Mouse (Mus musculus): ENCODE measurements around the gene Wnt5b. TPM values are rescaled to one million over a fixed set of nuclear protein-coding genes. Genes with fewer than 3 reads are reported as not detected.
A peak's percentile ranks its signal among the peaks of the same experiment; 100 is the strongest.

The Wnt5b gene
- total RNA-seq, 2 experiments from 2014 or later = 1.1 to 1.2 TPM

DNA sequence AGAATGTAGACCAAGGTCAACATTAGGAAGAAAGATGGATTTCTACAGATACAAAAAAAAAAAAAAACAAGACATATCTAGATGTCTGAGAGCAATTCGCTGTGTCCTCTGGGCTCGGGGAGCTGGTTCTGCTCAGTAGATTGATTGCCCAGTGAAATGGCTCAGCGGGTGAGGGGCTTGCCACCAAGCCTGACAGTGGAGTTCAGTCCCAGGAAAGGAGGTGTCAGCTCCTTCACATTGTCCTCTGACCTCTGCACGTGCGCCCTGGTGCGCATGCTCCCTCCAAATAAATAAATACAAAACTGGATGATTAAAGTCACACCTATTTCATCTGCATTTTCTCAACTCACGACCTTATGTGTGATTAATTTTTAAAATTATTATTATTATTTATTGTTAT lies 124.7 kb downstream of the Wnt5b start:
- DNase-seq (ENCODE audit: low spot score in 2 of 2) = no peak

DNA sequence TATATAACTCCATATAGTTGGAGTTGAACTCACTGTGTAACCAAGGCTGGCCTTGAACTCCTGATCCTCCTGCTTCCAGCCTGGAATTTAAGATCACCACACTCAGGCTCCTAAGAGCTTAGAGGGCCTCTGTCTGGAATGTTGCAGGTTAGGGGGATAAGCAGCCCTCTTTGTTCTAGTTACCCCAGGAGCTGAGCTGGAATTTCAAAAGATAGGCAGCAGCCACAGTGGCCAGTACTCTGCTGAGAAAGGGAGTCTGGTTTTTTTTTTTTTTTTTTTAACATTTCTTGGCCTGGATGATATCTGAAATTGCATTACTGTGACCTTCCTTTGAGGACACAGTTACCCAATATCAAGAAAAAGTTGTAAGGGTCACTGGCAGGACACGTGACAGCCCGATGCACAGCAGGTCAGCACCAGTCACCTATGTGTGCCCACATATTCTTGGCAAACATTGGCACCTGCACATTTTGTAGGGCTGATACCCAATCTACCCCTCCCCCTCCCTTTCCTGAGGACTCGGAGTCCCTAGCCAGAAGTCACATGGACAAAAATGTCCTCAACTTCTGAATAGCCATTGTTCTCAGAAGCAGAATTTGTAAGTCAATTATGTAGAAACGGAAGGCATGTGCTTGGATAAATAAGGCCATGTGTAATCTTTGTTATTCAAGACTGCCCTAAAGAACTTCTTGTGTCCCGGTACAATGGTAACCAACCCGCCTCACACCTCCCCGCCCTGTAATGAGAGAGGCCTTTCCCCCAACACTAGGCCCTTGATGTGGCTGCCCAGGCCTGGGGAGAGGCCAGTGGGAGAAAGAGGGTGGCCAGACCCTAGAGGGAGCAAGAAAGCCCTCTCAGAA lies 125.5 kb downstream of the Wnt5b start:
- DNase-seq (ENCODE audit: low spot score in 2 of 2) = no peak

DNA sequence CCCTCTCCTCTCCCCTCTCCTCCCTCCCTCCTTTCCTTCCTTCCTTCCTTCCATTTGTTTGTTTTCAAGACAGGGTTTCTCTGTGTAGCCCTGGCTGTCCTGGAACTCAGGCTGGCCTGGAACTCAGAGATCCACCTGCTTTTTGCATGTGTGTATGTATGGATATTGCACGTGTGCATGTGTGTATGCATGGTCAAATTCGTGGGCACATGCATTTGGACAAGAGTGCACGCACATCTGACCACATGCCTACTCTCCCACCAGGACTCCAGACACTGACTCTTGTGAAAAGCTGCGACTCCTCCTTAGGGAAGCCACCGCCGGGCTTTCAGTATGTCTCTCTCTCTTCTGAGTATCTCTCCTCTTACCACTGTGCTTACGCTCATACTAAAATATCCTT lies 126.3 kb downstream of the Wnt5b start:
- DNase-seq (ENCODE audit: low spot score in 2 of 2) = no peak

DNA sequence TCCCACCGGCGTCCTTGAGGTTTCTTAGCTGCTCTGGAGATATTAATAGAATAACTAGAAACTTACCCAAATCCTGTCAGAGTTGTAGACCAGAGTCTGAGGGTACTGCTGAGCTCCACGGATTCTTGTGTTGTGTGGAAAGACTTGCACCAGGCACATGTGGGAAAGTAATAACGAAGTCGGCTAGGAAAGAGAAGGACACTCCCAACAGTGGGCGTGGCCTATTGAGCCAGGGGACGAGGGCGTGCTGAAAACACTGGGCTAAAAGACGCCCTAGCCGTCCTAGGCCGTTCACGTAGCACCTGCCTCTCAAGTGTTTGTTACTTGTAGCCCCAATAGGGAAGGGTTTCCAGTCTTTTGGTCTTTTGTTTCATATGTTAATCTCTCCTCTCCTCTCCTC lies 126.8 kb downstream of the Wnt5b start, which contains the start of gene Adipor2:
Gene Adipor2, minus strand, starts transcription at position 351 of the 400 bp plus-strand sequence.
- DNase-seq (ENCODE audit: low spot score in 2 of 2) = peak; percentile 60

DNA sequence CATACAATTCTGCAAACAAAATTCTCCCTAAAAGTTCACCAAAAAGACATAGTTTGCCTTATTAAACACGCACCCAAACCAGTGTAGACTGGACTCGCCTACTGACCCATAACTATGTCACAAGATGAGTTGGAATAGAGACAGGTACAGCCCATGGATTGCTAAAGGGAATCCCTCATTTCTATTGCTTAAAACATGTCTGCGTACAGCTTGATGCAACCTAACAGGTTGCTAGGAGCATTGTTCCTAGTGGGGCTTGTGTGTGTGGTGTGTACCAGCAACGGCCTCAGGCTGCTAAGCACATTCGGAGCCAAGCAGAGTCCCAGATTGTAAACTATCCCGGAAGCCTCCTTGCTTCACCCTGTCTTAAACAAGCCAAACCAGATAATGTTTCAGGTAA lies 127.5 kb downstream of the Wnt5b start:
- no peak for DNase-seq (ENCODE audit: low spot score in 2 of 2)

DNA sequence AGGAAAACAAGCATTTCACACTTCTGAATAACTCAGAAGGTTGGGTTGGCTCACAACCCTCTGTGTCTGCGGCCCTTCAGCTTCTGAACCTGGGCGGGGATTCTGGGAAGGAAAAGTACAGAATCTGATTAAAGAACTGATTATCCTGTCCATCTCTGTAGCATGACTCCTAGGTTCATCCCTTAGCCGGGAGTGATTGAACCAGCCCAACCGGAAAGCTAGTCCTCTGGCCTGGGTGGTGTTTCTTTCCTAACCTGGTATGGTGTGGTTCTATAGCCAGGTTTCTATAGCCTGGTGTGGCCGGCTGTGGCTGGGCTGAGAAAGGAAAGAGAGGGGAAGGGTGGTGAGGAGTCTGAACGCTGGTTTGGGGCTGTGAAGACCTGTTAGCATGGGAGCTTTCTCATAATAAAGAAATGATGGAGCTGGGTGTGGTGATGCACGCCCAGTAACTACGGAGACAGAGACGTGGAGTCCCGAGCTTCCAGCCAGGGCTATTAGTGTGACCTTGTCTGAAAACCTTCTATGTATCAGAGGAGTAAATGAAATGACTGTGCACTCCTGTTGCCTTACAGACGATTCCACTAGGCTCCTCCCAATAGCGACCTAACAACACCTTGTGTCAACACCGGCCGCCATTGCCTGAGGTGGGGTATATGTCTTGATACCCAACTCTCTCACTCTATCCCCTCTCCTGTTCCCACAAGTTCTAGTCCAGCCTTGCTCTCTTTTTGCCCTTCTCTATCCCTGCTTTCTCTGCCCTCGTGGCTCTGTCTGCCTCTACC lies 129.7 kb downstream of the Wnt5b start:
- DNase-seq (ENCODE audit: low spot score in 2 of 2) = no peak

DNA sequence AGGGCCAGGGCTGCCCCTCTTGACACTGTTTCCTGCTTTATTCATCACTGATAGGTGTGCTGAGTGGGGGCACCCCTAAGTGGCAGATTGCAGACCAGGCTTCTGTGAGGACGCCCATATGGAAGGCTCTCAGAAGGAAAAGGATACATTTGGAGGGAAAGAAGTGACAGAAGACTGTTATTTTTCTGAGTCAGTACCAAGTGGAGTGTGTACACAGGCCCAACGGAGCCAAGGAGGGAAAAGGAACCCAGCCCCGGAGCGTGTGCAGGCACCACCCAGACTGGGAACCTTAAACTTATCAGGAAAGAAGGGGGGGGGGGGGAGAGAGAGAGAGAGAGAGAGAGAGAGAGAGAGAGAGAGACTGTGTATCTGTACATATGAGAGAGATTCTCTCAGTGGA lies 131.6 kb downstream of the Wnt5b start:
- DNase-seq (ENCODE audit: low spot score in 2 of 2) = no peak

DNA sequence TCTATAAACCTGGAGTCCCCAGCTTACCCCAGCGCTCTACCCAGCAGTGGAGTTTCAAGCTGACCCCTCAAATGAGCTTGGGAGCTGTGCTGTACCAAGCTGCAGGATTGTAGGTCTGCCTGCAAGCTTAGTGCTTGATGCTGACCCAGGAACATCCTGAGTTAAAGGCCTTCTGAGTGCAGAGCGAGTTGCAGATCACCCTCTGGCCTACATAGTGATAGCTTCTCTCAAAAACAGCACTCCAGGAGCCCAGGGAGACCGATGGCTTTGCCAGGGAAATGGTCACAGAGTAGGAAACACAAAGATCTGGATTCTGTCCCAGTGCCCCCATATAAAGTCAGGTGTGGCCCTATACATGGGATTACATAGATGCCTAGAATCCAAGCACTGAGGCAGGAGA lies 132.6 kb downstream of the Wnt5b start:
- no peak for DNase-seq (ENCODE audit: low spot score in 2 of 2)

DNA sequence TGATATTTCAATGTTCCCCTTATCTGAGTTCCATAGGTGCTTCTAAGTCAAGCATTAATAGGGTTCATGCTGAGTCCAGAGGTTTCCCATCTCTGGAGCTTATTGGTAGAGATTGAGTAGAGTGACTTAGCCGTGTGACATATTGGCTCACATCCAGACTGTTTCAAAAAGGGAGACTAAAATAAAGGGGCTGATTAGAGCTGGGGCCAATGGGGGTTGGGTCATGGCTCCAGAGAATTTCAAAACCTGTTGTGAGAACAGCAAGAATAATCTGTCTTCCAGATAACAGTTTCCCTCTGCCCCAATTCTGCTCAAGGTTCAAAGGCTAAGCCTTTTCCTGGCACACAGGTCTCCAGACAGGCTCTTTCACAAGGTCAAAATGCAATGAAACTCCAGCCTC lies 134.4 kb downstream of the Wnt5b start:
- DNase-seq (ENCODE audit: low spot score in 2 of 2) = no peak

DNA sequence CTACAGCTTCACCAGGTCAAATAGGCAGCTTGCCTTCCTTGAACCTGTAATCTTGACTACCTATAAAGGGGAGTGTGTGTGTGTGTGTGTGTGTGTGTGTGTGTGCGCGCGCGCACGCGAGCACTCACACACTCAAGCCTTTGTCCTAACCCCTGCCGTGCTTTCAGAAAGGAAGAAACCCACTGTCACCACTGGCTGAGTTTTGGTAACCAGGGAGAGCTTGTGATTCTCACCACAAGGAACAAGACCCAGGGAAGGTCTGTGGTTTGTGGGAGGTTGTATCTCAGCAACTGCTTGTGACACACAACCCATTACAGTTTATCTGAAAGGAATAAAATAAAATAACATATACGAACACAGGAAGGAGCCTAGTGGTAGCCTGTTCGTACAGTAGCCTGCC lies 135.6 kb downstream of the Wnt5b start:
- no peak for DNase-seq (ENCODE audit: low spot score in 2 of 2)

DNA sequence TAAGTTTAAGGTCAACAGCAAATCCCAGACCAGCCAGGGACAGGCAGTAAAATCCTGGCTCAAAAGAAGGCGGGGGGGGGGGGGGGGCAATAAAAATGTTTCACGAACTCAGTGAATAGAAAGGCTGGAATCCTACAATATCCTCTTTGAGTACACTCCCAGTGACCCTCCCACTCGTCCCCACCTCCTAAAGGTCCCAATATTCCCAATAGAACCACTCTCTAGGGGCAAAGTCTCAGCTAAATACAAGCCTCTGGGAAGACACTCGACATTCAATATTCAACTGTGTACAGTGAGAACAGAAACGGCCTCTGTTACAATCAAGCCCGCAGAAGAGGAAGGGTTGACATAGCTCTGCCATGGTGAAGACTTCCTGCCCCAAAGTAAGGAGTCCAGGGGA lies 136.3 kb downstream of the Wnt5b start:
- DNase-seq (ENCODE audit: low spot score in 2 of 2) = no peak

DNA sequence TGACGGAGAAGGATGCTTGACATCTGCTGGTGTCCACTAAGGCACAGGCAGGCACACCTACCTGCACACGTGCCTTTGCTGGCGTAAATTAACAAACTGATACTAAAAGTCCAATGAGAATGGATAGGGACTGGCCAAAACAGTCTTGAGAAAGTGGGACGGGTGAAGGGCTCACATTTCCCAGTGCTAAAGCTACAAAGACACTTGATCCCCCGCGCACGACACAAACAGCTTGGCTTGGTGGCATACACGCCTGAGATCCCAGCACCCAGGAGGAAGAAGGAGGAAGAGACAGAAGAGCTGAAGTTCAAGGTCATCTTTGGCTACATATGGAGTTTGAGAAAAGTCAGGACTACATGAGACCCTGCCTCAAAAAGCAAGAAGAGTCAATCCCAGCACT lies 137.6 kb downstream of the Wnt5b start:
- no peak for DNase-seq (ENCODE audit: low spot score in 2 of 2)

DNA sequence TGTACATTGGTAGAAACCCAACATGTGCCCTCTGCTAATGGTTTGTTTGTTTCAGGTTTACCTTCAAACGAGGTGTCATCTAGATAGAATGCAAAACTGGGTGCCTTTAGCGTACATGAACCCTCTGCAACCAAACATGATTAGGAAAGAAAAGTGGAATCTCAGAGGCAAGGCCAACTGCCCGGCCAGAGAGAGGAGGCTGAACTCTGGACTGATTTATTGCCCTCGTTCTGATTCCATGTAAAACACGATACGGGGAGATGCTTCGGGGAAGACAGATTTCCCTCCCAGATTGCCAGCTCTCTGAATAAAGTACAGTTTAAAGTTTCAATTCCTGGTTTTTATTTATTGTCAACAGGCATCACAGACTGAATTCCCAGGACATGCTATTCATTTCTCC lies 138.8 kb downstream of the Wnt5b start:
- no peak for DNase-seq (ENCODE audit: low spot score in 2 of 2)

DNA sequence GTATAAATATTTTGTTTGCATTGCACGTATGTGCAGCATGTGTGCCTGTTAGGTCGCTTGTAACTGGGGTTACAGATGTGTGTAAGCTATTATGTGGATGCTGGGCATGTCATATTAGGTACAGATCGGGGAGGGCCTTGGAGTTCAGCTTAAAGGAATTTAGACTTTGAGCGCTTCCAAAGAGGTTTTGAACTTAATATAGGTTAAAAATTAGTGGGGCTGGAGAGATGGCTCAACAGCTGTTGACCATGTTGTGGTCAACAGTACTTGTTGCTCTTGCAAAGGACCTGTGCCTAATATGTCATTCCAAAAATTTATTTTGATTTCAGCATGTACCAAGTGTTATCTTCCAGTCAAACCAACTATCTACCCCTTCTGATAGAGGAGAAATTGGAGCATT lies 139.3 kb downstream of the Wnt5b start:
- DNase-seq (ENCODE audit: low spot score in 2 of 2) = no peak

DNA sequence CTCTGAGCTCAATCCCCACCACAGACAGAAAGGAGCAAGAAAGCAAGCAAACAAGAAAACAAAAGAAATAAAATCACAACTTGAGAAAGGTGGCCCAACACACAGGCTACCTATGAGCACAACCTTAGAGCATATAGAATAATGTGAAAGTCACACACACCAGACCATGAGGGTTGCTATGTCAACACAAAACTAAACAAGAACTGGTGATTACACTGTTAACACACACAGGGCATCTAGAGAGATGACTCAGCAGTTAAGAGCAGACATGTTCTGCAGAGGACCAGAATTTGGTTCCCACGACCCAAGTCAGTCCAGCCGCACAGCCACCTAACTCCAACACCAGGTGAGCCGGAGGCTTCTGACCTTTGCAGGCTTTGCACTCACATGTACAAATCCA lies 141.2 kb downstream of the Wnt5b start:
- DNase-seq (ENCODE audit: low spot score in 2 of 2) = no peak

DNA sequence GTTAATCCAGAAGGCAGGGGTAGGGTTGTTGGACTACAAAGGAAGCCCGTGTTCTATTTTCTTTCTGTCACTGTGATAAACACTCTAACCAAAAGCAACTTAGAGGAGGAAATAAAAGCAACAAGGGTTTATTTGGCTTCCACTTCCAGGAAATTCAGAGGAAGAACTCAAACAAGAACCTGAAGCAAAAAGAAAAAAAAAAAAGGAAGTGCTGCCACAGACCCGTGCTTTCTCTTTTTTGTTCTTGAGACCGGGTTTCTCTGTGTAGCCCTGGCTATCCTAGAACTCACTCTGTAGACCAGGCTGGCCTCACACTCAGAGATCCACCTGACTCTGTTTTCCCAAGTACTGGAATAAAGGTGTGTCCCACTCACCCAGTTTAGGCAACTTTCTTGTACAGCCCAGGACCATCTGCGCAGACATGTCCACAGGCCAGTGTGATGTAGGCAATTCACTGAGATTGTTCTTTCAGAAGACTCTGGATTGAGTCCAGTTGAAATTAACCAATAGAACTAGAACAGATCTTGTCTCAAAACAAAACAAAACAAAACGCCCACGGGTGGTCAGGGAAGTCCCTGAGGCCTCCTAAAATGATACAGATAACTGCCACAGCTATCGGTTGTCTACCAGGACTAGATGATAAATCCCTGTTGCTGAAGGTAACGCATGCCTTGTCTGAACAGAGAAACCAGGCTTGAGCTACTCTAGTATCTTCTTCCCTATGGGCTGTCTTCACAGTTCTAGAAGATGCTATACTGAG lies 142.4 kb downstream of the Wnt5b start:
- DNase-seq (ENCODE audit: low spot score in 2 of 2) = no peak

DNA sequence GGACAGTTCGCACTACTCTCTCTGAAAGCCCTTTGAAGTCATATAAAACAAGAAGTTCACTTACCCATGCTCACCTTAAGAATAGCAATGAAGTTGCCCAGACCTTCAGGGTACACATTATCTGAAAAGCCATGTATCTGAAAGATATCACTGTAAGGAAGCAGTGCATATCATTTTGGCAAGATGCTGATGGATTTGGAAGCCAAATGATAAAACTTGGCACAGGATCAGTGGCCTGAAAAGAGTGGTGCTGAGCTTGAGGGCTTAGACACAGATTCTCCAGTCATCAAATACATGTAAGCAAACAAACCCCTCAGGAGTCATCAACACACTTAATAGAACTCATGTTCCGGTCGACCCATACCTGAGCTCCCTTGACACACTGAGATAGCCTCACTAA lies 143.5 kb downstream of the Wnt5b start:
- no peak for DNase-seq (ENCODE audit: low spot score in 2 of 2)

DNA sequence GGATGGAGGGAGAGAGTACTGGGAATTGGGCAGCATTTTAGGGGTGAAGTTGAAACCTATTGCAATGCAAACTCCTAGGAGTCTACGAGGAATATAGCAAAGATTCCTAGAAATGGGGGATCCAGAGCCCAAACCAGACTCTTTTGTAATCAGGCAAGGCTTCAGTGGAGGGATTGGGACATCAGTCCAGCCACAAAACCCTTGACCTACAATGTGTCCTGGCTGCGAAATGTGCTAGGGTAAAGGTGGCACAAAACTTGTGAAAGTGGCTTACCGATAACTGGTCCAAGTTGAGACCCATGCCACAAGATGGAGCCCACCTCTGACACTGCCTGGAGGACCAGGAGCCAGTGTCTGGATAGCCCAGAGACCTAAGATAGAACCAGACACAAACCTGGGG lies 144.8 kb downstream of the Wnt5b start:
- no peak for DNase-seq (ENCODE audit: low spot score in 2 of 2)

DNA sequence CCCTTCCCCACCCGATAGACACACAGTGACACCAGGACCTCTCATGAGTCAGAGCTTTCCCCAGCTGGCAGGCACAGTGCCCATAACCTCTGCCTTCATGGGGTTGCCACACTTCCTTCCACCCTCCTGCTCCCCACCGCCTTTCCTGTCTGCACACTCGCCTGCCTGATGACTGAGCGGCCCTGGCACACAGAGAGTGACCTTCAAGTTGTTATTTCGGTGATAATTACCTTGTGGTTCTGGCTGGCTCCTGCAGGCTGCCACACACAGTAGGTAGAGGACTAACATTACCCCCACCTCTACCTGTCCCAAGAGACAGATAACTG lies 147.9 kb downstream of the Wnt5b start:
- DNase-seq (ENCODE audit: low spot score in 2 of 2) = peak; percentile 64 to 66

DNA sequence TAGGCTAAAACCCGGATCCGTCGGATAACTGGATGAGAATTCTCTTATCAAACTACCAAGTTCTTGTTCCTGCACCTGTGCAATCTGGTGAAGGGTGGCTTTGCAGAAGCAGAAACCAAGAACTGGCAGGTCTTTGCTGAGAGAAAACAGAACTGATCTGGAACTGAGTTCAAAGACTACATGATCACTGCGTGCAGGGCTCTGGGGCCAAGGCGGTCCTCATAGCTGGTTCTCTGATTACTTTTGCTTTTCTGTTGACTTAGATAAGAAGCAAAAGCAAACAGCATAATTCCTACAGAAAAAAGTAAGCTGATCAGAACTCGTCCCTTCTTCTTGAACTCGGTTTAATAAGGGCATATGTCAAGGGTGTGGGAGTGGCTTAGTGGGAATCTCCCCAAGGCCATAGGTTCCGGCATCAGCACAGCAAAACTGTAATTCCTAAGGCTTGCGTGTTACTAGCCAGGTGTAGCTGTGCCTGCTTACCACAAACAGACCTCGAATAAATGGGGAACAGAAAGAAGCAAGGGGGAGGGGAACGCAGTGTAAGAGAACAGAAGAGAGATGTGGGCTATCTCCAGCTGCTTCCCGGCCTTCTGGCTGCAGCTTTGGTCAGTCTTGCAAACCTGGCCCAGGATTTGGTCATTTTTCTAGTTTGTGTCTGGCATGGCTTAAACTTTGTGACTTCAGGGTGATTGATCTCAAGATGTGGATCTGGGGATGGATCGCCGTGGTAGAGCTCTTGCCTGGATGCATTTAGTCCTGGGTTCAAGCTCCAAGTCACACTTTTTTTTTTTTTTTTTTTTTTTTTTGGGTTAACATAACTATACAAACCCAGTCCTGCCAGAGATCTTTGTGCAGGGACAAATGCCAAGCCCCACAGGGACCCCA lies 148.5 kb downstream of the Wnt5b start:
- DNase-seq (ENCODE audit: low spot score in 2 of 2) = no peak

DNA sequence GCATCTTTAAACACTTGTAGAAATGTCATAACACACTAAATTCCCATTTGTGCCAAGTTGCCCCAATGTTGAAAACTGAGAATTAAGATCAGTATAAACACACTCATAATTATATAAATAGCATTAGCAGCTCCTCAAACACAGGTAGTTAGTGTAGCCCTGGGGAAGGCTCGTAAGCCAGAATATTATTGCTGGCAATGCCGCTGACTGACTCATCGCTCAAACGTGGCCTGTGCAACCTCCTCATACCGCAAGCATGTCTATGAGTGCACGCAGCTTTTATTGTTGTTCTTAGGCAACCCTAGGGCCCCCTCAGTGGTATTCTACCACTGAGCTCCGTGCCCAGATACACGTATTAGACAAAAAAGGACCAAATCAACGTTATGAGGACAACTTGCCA lies 151.3 kb downstream of the Wnt5b start:
- DNase-seq (ENCODE audit: low spot score in 2 of 2) = no peak
